Mouse (Mus musculus) cerebellum, postnatal 25 days (tissue): ENCODE measurements around the gene Kirrel3.
A peak's percentile ranks its signal among the peaks of the same experiment; 100 is the strongest.

Experiments used
- DNase-seq, 2 experiments: peaks; one replicate each; pipeline ENCODE4 v3.0.0; 2021; ENCODE audit warnings: mixed read lengths in 2 of 2

The Kirrel3 gene

DNA sequence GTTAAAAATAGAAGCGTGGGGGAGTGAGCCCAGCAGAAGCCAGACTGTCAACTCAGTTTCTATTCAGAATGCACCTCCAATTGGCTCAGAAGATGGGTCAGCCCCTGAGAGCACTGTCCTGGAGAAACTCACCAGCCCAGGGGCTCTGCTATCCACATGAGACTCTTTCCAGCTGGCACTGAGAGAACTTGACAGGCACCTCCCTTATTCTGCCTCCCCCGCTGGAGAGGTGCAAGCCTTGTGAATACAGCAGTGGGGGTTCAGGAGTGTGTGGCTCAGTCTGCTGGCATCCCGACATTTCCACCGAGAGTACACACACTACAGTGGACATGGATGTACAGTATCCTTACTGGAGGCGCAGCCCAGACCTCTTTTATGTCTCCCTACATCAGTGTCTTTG is 210.0 kb downstream of the Kirrel3 start:
- peak in 1 of 2 experiments; percentile 31 for DNase-seq

DNA sequence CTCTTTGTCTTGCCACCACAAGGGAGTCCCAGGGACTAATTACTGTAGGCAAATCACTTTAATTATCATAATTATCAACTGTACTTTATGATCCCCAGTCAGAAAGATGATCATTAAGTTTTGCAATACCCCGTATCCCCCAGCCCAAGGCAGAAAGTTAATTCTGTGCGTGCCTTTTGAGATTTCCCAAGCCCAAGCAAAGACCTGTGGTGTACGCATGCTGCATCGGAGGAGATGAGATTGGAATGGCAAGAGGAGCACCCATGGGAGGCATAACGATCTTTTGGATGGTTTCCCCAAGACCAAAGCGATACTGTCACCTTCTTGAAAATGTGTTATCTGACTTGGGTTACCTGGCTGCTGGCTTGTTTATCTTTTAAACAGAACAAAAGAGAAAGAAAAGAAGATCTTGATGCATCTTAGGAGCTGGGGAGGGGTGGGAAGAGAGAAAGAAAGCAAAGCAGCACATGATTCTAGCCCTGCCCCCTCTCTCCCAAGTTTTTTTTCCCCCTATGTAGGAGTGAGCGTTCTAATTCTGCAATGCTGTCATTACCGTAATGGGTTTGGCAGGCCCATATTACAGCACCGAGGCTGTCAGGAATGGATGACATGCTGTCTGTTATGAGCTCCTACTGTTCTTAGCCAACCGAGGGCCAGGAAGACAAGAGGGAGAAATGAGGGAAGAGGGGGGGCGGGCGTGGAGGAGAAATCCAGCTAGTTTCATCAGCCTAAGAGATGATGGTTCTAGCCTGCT is 218.0 kb downstream of the Kirrel3 start:
- DNase-seq, result no peak

DNA sequence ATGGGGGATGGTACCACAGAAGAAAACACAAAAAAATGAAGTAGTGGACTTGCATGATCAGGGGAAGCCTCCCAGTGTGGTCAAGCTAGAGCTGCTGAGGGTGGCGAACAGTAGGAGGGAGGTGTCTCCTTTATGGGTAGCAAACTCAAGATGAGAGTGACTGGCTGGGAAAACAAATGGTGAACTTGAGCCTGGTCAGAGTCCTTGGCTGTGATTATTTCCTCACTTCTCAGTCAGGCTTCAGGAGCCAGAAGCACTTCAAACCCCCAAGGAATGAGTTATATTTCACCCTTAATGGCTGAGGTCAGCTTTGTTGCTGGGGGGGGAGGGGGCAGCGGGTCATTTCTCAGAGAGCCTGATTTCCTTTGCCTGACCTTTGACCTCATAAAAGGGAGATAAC is 218.7 kb downstream of the Kirrel3 start:
- DNase-seq, result no peak

DNA sequence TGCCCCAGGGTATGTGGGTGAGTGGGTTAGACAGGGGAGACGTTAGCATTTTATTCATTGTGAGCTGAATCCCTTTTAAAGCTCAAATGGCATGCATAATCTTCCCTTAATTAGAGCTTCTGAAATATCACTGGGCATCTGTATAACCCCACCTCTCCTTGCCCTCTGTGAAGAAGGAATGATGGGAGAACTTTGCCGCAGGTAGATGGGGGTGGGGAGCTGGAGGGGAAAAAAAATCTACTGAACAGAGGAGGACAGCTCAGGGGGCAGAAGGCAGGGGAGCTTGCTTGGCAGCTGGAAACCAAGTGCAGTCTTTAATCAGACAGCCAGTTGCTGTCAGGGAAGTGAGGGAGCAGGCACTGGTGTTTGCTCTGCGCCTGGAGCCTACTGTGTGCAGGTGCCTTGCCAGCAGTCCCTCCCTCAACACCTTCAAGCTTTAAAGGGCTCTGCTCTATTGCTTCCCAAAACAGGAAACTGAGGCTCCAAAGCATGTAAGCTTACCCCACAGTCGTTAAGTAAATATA is 220.7 kb downstream of the Kirrel3 start:
- DNase-seq, result no peak

DNA sequence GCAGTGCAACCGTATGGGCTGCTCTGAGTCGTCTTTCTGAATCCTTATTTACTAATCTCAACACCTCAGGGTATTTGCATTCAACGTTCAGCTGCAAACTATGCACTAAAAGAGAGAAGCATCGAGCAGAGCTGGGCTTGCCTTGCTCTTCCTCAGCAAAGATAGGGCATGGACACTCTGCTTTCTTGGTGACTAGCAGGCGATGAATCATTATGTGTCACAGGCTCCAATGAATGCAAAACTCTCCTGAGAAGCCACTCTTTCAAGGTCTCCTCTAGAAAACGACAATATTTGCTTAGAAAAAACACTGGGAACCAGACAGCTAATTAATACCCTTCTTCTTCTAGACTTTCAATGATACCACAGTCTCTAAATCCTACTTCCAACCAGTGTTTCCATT is 223.0 kb downstream of the Kirrel3 start:
- DNase-seq, result no peak

DNA sequence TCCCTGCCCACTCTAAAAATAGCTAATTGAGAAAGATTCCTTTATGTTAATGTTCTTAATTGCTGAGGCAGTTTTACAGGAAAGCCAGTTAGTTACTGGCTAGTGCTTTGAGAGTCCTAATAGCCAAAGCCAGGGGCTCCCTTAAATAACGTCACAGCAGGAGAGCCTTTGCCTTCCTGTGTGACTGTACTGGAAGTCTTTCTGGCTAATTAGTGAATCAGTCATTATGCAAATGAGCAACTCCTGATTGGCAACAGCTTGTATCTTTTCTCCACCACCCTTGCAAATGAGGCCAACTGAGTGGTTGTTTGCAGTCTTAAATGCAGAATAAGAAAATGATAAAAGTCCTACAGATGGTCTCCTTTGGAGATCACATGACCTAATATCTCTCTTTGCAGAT is 226.3 kb downstream of the Kirrel3 start:
- no peak for DNase-seq

DNA sequence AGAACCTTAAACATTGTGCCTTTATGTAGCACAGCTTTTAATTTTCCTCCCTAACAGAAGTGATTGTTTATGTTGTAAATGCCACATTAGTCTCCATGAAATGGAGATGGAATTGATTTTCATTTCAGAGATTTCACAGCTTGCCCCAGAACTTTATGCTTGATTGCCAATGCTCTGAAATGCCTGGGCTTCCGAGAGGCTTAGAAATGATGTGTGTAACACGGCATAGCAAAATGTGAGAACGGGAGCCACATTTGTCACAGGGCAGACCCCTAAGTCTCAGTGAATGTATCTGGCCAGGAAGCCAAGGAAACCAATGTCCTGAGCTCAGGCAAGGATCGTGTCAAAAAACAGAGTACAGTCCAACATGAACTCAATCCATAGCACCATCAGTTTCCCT is 227.3 kb downstream of the Kirrel3 start:
- no peak for DNase-seq

DNA sequence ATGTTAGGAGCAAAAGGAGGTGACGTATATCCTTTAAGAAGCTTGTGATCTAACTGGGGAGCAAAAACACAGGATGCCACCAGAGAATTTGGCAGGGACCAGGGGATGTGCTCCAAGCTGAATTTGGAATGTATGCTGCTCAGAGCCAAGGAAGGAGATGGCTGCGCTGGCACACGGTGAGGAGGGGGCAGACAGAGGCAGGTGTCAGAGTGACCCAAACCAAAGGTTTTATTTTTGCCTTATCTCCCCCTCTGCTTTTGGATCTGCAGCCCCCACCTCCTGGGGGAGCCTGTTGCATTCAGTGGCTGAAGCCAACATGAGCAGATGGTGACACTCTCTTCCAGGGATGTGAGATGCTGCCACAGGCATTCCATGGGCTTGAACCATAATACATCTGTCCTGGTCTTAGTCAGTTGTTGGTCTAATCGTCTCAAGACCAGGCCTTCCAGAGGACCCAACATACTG is 227.8 kb downstream of the Kirrel3 start:
- peak; percentile 74 to 75 for DNase-seq

DNA sequence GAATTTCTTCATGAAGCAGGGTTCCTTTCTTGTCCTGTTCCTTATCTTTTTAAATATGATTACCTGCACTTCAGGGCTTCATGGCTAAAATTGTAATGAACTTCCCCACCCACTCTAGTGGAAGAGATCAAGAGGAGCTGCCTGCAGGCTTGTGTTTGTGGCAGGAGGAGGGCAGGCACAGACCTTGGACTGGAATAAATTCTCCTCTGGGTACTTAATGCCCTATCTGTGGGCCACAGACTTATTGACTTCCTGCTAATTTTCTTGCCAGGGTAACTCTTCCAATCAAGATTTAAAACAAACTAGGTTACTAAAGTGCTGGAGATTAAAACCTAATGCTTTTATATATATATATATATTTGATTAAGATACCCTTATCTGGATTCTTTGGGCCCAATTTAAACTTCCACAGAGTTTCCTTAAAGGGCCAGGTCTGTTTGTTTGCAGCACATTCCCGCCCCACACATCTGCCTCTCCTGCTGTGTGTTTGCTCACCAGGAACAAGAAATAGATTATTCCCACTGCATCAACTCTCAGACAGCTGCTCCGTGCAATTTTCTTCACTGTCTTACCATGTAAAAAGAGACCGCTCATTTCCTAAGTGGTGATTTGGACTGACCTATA is 229.4 kb downstream of the Kirrel3 start:
- no peak for DNase-seq

DNA sequence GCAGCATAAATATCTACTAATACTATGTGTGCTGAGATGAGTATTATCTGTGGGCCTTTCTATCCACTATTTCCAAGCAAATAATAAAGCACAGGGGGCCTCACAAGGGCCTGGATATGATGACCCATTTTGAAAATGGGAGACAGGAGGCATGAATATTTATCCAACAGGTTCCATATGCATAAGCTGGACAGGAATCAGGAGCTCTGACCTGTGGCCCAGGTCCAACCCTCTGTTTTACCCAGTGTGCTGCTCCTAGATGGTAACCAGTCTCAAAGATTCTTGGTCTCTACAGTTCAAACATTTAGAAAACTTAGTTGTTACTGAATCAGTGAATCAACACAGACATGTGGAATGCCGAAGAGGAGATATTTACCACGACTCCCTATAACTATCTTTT is 230.8 kb downstream of the Kirrel3 start:
- peak; percentile 53 to 71 for DNase-seq

DNA sequence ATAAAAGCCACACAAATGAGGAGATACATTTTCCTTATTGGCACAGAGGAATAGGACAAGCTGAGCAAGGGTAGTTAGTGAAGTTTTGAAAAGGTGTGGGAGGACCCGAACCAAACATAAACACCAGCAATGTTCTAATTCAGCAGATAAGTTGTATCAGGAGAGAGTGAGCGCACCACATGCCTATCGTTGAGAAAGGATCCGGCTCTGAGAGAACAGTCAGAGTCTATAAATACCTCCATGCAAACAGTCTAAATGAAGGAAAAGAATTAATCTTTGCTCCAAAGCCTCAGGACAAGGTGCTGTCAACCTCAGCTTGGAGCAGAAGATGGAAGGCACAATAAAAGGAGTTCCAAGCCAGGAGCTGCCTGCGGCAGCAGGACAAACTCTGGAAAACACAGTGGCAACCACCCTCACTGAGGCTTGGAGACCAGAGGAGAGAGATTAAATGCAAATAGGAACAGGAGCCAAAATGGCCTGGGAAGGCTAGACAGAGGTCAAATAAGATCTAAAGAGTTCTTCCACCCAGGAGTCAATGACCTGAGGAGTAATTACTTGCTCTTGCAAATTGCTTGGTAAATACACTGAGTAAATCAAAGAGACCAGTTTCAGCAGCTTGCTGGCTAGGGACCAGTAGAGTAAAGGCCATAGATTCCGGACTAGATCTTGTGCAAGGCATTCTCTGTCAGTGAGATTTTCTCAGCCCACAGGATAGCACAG is 235.9 kb downstream of the Kirrel3 start:
- no peak for DNase-seq

DNA sequence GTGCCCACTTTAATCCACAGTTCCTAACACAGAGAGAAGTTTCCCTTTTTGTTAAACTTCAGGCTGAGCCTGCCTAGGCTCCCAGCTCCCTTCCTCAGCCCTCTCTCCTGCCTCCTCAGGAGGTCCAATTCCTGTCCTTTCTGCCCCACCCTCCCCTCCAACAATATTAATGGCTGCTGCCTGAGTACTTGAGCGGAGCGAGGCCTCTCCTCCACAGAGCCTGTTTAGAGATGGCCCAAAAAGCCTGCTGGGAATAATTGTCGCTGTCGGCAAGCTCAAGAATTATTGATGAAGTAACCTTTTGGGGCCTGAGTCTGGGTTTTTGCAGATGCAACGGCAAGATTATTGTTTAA is 236.5 kb downstream of the Kirrel3 start:
- no peak for DNase-seq

DNA sequence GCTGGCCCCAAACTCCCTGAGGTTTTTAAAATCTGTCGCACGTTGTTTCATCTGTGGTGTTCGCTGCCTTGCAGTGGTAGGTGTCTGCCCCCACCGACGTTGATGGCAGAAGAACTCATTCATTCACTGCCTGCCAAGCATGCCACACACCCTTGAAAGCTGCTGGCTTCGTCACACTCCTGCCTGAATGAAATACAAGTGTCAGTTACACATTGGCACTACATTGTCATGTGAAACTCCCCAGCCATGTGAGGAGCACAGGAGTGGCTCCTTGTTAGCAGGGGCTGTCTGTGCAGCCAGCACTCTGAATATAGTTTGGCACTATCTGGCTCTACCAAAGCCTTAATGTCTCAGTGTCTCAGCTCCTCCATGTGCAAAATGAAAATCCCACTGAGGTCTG is 246.8 kb downstream of the Kirrel3 start:
- no peak for DNase-seq

DNA sequence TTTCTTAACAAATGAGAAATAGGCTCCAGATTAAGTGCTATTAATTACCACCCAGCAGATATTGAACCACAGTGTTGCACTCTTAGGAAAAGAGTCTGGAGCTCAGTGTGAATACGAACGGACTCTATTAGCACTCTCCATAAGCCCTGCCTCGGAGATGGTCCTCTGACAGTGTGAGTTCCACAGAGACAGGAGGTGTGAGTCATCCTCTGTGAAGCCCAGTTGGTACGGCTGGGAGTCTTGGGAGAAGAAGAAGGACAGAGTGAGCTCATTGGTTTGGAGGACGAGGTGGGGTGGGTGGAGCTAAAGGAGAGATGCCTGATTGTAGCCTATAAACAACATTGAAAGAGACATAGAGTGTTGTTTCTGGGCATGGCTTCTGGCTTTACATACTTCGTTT is 247.9 kb downstream of the Kirrel3 start:
- peak in 1 of 2 experiments; percentile 55 for DNase-seq

DNA sequence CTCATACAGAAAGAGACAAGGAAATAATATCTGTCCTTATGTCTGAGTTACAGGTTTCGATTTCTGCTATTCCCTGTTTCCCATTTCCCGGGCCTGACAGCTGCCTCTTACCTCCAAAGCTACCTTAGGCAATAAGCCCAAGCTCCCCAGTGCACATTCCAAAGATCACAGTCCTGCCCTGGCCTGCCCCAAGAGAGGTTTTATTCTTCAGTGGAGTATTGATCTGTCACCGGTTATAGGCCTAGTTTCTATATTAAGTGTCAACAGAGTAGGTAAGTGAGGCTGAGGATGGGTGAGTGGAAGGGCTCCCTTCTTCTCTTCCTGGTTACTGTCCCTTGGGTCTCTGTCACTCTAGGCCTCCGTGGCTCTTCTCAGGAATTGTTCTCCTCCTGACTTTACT is 249.3 kb downstream of the Kirrel3 start:
- no peak for DNase-seq

DNA sequence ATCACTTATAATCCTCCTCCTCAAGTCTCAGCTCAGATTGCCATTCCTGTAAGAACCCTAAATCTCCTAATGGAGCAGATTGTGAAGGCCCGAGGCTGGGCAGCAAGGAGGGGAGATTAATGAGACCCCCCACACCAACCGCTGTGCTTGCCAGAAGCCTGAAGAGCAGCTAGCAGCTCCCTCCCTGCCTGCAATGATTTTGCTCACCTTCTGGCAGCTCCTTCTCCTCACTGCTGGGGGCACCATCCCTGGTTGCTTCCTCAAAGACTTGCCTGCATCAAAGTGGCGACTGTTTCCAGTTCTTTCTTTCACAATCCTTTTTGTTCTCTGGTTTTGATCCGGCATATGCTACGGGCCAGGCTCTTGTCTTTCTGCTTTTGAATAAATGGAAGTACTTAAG is 253.7 kb downstream of the Kirrel3 start:
- peak in 1 of 2 experiments; percentile 54 for DNase-seq

DNA sequence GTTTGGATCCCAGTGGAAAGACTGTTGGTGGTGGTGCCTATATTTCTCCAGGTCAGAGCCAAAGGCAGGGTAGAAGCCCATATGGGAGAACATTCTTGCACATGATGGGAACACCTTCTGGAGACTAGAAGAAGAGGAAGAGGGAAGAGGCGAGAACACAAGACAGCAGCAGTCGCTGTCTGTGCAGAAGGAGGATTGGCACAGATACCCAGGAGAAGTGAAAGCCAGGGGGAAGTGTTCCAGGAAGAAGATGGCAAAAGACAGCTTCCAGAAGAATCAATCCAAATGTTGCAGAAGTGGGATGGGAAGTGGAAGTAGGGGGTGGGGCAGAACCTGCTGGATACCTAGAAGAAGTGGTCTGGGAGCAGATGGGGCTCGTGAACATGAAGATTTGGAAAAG is 255.1 kb downstream of the Kirrel3 start:
- DNase-seq, result no peak

DNA sequence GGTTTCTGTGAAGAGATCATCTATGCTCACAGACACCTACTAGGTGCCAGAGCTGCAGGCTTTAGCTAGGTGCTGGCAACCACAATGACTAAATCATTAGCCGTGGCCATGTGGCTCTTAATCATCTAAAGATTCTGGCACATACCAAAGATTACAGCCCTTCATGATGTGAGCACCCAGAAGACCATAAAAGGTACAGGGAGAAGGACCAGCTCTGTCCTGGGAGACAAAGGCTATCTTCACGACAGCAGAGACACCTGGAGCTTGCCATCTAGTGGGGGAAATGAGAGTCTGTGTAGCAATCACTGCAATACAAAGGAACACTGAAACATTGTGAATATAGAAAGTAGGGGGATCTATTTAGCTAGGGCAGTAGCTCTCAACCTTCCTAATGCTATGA is 262.3 kb downstream of the Kirrel3 start:
- DNase-seq, result no peak

DNA sequence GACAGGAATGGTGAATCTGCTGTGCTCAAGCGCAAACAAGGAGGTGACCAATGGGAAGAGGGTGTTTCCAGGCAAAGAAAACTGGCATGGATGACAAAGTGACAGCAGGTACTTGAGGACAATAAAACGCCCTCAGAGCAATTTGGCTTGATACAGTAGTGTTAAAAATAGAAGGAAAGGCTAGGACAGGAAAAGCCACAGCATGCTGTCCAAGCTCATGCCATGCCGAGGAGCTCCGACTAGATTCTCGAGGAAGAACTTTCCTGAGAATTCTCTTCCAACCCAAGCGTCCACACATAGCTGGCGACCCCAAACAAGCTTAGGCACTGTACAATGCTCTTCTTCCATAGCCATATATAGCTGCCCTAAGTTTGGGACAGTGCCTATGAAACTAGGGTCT is 263.5 kb downstream of the Kirrel3 start:
- DNase-seq, result peak; percentile 79 to 81

DNA sequence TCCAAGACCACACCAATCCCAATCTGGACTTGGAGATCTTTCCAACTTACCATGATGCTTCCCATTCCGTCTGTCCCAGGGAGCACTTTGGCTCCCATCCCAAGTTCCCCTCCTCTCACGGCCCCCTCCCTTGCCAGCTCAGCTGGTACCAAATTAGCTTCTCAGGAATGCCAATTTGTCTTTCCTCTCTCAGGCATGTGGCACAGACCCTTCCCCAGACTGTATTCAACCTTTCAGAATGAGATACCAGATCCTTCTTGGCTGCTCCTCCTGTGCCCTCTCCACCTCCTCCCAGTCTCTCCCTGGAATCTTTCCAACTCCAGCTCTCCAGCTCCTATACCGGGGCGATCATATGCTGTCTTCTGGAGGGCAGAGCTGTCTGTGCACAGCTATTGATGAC is 264.2 kb downstream of the Kirrel3 start:
- peak; percentile 79 to 82 for DNase-seq

DNA sequence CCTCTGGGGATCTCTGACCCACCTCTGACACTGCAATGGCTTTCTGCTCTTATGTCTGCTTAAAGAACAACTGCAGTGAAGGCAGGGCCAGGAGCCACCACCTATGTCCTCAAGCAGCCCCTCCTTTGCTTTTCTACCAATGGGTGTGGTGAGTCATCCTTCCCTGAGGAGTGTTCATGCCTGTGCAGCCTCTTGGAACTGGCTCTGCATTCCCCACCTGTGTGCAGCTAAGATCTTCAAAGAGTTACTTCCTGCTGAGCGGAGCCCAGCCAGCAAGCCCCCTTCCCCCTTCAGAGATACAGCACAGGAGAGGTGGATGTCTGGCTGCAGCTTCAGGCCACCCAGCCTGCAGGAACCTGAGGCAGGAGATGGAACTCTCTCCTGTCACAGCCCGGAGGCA is 265.2 kb downstream of the Kirrel3 start:
- DNase-seq, result no peak

DNA sequence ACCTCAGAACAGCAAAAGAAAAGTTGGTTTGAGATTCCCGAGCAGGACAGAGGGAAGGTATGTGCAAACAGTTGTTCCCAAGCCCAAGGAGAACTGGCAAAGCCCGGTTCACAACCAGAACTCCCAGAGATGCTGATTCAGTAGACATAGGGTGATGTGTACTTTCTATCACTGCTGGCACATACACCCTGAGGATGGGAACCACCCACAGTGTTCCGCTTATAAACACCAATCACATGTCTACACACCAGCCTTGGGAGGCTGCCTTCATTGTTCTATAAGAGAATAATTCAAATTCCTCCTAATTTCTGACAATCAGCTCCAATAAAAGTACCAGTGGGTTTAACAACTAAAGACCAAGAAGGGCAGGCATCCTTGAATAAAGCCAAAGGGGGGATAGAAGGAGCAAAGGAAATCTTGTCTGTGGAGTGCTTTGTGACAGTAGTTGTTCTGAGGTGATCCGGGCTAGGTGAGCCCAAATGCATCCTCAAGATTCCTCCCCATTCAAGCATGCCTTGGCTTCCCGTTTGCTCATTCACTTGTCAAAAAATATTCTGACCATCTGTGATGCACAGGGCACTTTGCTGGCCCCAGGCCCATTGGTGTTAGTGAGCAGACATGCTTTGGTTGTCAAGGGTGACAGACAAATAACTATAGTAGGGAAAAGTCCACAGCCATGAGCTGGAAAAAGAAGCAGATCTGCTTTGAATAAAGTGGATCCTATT is 266.5 kb downstream of the Kirrel3 start:
- peak; percentile 67 to 84 for DNase-seq

DNA sequence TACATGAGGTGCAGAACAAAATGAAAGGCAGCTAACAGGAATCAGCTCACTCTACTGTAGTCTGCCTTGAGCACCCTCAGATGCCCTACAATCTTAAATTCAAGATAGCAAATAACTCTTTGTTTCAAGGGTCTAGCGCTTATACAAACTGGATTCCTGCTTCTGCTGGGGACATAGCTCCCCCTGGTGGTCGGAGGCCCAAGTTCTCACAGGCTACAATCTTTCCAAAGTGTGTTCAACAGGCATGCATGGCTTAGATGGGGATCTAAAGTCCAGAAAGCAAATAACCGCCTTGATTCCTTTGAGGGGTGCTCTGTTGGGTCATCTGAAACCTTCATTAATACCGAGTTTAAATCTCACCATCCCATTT is 267.1 kb downstream of the Kirrel3 start:
- DNase-seq, result peak; percentile 76 to 82
